Mouse (Mus musculus): ENCODE data around the gene Tysnd1. TPM values are rescaled to one million over a fixed set of nuclear protein-coding genes. Genes with fewer than 3 reads are reported as not detected.

Gene Tysnd1
- polyA plus RNA-seq, 1 experiment from 2014 or later, result 31.4 TPM

GRCm38 (mm10) chr10:61717406-61718296 lies 22.3 kb downstream of the Tysnd1 start:
- no peak for ATAC-seq (ENCODE audit: low FRiP score)

GRCm38 (mm10) chr10:61720331-61720730 lies 25.0 kb downstream of the Tysnd1 start:
- no peak for ATAC-seq (ENCODE audit: low FRiP score)
- Histone ChIP-seq H3K9me3 (replicated peaks) (no peaks in the 10 kb centered on the region), H3K4me1 (peaks cover 7% of the 10 kb centered on the region), H3K27me3 (replicated peaks) (no peaks in the 10 kb centered on the region), H3K9ac (replicated peaks) (no peak overlapping the region), H3K36me3 (no peaks in the 10 kb centered on the region), H3K27ac (replicated peaks) (no peak overlapping the region), H3K4me3 (replicated peaks) (no peak overlapping the region), H3K4me2 (no peak overlapping the region)
- WGBS, result 92% methylated on average over 7 of the region's 7 CpGs

More at GRCm38 (mm10) chr10:61717406-61718296, 22.3 kb downstream of the Tysnd1 start:
- Histone ChIP-seq H3K9me3 (replicated peaks) (no peaks in the 10 kb centered on the region), H3K9ac (replicated peaks) (no peak overlapping the region), H3K27ac (replicated peaks) (no peak overlapping the region), H3K4me2 (no peak overlapping the region), H3K27me3 (replicated peaks) (no peaks in the 10 kb centered on the region), H3K36me3 (no peaks in the 10 kb centered on the region), H3K4me1 (peaks cover 10% of the 10 kb centered on the region), H3K4me3 (replicated peaks) (no peak overlapping the region)
- WGBS, result 93% methylated on average over 12 of the region's 12 CpGs

DNA sequence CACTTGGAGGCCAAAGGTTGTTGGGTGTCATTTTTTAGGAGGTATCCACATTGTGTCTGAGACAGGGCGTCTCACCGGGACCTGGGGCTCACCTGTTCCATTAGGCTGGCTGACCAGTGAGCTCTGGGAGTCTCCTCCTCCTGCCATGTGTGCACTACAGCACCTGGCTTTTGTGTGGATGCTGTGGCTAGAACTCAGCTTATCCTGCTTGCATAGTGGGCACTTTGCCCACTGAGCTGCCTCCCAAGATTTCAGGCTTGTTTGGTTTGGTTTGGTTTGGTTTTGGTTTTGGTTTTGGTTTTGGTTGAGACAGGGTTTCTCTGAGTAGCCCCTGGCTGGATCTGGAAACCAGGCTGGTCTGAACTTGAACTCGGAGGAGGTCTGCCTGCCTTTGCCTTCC lies 26.9 kb downstream of the Tysnd1 start:
- Histone ChIP-seq H3K27ac (replicated peaks) (no peak overlapping the region), H3K9me3 (replicated peaks) (no peaks in the 10 kb centered on the region), H3K27me3 (replicated peaks) (no peaks in the 10 kb centered on the region), H3K36me3 (no peaks in the 10 kb centered on the region), H3K4me3 (replicated peaks) (no peak overlapping the region), H3K9ac (replicated peaks) (no peak overlapping the region), H3K4me2 (no peak overlapping the region), H3K4me1 (no peaks in the 10 kb centered on the region)
- WGBS, result 87% methylated on average over 3 of the region's 3 CpGs
- ATAC-seq (ENCODE audit: low FRiP score), result no peak

DNA sequence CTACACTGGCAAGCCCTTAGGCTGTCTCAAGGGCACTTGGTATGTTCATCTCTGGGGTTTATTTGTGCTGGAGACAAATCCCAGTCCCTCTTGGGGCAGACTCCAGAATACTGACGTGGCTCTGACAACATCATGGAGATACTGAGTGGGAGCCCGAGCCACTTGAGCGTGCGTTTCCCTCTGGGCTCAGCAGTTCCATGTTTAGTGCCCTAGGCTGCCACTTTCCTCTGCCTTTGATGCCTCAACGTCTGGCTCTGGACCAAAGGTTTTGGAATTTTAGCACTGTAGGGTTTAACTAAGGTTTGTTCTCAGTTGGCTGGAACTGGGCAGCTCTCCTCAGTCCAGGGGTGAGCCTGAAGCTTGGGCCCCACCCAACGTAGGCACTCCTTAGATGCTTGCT lies 28.0 kb downstream of the Tysnd1 start:
- Histone ChIP-seq H3K9me3 (replicated peaks) (no peaks in the 10 kb centered on the region), H3K36me3 (no peaks in the 10 kb centered on the region), H3K9ac (replicated peaks) (no peak overlapping the region), H3K4me2 (no peak overlapping the region), H3K4me1 (no peaks in the 10 kb centered on the region), H3K4me3 (replicated peaks) (no peak overlapping the region), H3K27me3 (replicated peaks) (no peaks in the 10 kb centered on the region), H3K27ac (replicated peaks) (no peak overlapping the region)
- ATAC-seq (ENCODE audit: low FRiP score), result no peak
- 70% methylated on average over 6 of the region's 6 CpGs for WGBS

DNA sequence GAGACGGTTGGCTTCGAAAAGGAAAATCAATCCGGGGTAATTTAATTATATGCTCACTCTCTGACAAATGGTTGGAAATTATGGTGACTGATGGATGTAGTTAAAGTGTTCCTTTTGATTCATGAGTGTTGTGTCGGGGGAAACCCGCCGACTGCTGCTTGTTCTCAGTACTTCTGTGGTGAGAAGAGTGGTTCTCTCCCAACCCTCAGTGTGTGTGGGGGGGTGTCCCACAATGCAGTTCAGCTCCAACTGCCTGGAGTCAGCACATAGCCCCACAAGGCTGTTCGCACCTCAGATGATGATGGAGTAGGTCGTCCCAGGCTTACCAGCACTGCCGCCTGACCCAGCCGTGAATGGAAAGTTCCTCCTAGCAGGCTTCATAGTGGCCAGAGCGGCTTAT lies 33.9 kb downstream of the Tysnd1 start:
- H3K4me3 ChIP-seq (replicated peaks), result no peak overlapping the region
- 57% methylated on average over 11 of the region's 11 CpGs for WGBS
- H3K4me1 ChIP-seq, result no peaks in the 10 kb centered on the region
- no peak overlapping the region for H3K4me2 ChIP-seq
- H3K9ac ChIP-seq (replicated peaks), result no peak overlapping the region
- no peaks in the 10 kb centered on the region for H3K9me3 ChIP-seq (replicated peaks)
- H3K27ac ChIP-seq (replicated peaks), result no peak overlapping the region
- H3K27me3 ChIP-seq (replicated peaks), result no peaks in the 10 kb centered on the region
- H3K36me3 ChIP-seq, result 0 out of 2 replicates have a peak, but pooled peaks cover 5% of the 10 kb centered on the region
- ATAC-seq (ENCODE audit: low FRiP score), result no peak

GRCm38 (mm10) chr10:61730171-61730570 lies 34.9 kb downstream of the Tysnd1 start:
- no peak overlapping the region for H3K4me3 ChIP-seq (replicated peaks)
- H3K4me1 ChIP-seq, result no peaks in the 10 kb centered on the region
- 0 out of 2 replicates have a peak, but pooled peaks cover 5% of the 10 kb centered on the region for H3K36me3 ChIP-seq
- no peaks in the 10 kb centered on the region for H3K27me3 ChIP-seq (replicated peaks)
- H3K27ac ChIP-seq (replicated peaks), result no peak overlapping the region
- 96% methylated on average over 6 of the region's 6 CpGs for WGBS
- no peak overlapping the region for H3K4me2 ChIP-seq
- no peaks in the 10 kb centered on the region for H3K9me3 ChIP-seq (replicated peaks)
- no peak overlapping the region for H3K9ac ChIP-seq (replicated peaks)
- ATAC-seq (ENCODE audit: low FRiP score), result no peak

GRCm38 (mm10) chr10:61734377-61734776 lies 39.1 kb downstream of the Tysnd1 start:
- Histone ChIP-seq H3K4me2 (no peak overlapping the region), H3K27ac (replicated peaks) (no peak overlapping the region), H3K9ac (replicated peaks) (no peak overlapping the region), H3K36me3 (peaks cover 30% of the 10 kb centered on the region), H3K4me3 (replicated peaks) (no peak overlapping the region), H3K27me3 (replicated peaks) (no peaks in the 10 kb centered on the region), H3K9me3 (replicated peaks) (no peaks in the 10 kb centered on the region), H3K4me1 (no peaks in the 10 kb centered on the region)
- WGBS, result 45% methylated on average over 3 of the region's 3 CpGs
- no peak for ATAC-seq (ENCODE audit: low FRiP score)

- Histone ChIP-seq H3K4me1 (no peaks in the 10 kb centered on the region), H3K4me3 (replicated peaks) (no peak overlapping the region), H3K27ac (replicated peaks) (0 out of 2 replicates have a peak overlapping the region, but pooled peaks have one; percentile 28), H3K36me3 (peaks cover 47% of the 10 kb centered on the region), H3K4me2 (no peak overlapping the region), H3K27me3 (replicated peaks) (no peaks in the 10 kb centered on the region), H3K9me3 (replicated peaks) (no peaks in the 10 kb centered on the region), H3K9ac (replicated peaks) (no peak overlapping the region)
- peak; percentile 10; the same call in 1 of the 2 replicates for ATAC-seq (ENCODE audit: low FRiP score)
- WGBS, result 75% methylated on average over 10 of the region's 10 CpGs
These were observed 41.4 kb downstream of the Tysnd1 start for GRCm38 (mm10) chr10:61736671-61737078.

GRCm38 (mm10) chr10:61737537-61737936 lies 42.2 kb downstream of the Tysnd1 start:
- WGBS, result 96% methylated on average over 1 of the region's 1 CpGs
- no peak overlapping the region for H3K4me2 ChIP-seq
- no peaks in the 10 kb centered on the region for H3K27me3 ChIP-seq (replicated peaks)
- H3K4me1 ChIP-seq, result no peaks in the 10 kb centered on the region
- H3K9me3 ChIP-seq (replicated peaks), result no peaks in the 10 kb centered on the region
- no peak for ATAC-seq (ENCODE audit: low FRiP score)
- no peak overlapping the region for H3K27ac ChIP-seq (replicated peaks)
- H3K36me3 ChIP-seq, result peaks cover 56% of the 10 kb centered on the region
- H3K9ac ChIP-seq (replicated peaks), result no peak overlapping the region
- no peak overlapping the region for H3K4me3 ChIP-seq (replicated peaks)

DNA sequence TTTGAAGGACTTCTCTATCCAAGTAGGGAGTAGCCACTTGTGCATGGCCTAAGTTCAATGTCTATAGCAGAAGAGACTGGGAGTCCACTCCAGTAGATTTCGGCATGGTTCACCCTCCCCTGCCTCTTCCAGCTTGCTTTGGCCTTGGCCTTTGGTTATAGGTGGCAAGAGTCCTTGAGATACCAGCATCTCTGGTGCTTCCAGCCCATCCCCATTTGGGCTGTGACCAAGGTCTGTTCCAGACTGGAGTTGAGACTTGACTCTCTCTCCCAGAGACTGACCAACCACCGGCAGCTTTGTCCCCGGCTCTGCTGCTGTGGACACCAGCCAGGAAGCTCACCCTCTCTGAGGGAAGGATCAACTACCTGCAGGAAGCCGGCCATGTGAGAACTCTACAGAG lies 42.8 kb downstream of the Tysnd1 start:
- H3K4me1 ChIP-seq, result no peaks in the 10 kb centered on the region
- no peak for ATAC-seq (ENCODE audit: low FRiP score)
- no peak overlapping the region for H3K4me2 ChIP-seq
- H3K27ac ChIP-seq (replicated peaks), result no peak overlapping the region
- no peaks in the 10 kb centered on the region for H3K27me3 ChIP-seq (replicated peaks)
- H3K36me3 ChIP-seq, result peaks cover 62% of the 10 kb centered on the region
- H3K4me3 ChIP-seq (replicated peaks), result no peak overlapping the region
- 95% methylated on average over 4 of the region's 4 CpGs for WGBS
- no peaks in the 10 kb centered on the region for H3K9me3 ChIP-seq (replicated peaks)
- no peak overlapping the region for H3K9ac ChIP-seq (replicated peaks)

- H3K27me3 ChIP-seq (replicated peaks), result no peaks in the 10 kb centered on the region
- no peak overlapping the region for H3K9ac ChIP-seq (replicated peaks)
- ATAC-seq (ENCODE audit: low FRiP score), result no peak
- peaks cover 93% of the 10 kb centered on the region for H3K36me3 ChIP-seq
- H3K27ac ChIP-seq (replicated peaks), result no peak overlapping the region
- 78% methylated on average over 1 of the region's 1 CpGs for WGBS
- H3K4me2 ChIP-seq, result no peak overlapping the region
- H3K4me3 ChIP-seq (replicated peaks), result no peak overlapping the region
- H3K4me1 ChIP-seq, result no peaks in the 10 kb centered on the region
- H3K9me3 ChIP-seq (replicated peaks), result no peaks in the 10 kb centered on the region
These were observed 46.0 kb downstream of the Tysnd1 start for GRCm38 (mm10) chr10:61741306-61741705.

- Histone ChIP-seq H3K27me3 (replicated peaks) (no peaks in the 10 kb centered on the region), H3K27ac (replicated peaks) (no peak overlapping the region), H3K36me3 (peaks cover 95% of the 10 kb centered on the region), H3K4me1 (no peaks in the 10 kb centered on the region), H3K9ac (replicated peaks) (no peak overlapping the region), H3K4me3 (replicated peaks) (no peak overlapping the region), H3K9me3 (replicated peaks) (no peaks in the 10 kb centered on the region), H3K4me2 (no peak overlapping the region)
- 81% methylated on average over 4 of the region's 4 CpGs for WGBS
- ATAC-seq (ENCODE audit: low FRiP score), result no peak
These were observed 46.6 kb downstream of the Tysnd1 start for GRCm38 (mm10) chr10:61741873-61742272.
